Mouse (Mus musculus) layer of hippocampus, postnatal 10 days (tissue): ENCODE measurements around the gene Trem1. TPM values are rescaled to one million over a fixed set of nuclear protein-coding genes. Genes with fewer than 3 reads are reported as not detected.

Experiments used
- DNase-seq, 2 experiments: peaks; one replicate each; pipeline ENCODE4 v3.0.0; 2021; ENCODE audit warnings: low spot score in 2 of 2
- total RNA-seq, 2 experiments: library from RNA; stranded (reverse); gene quantifications; 2 replicates each; pipeline ENCODE4 v1.2.3; 2021

Trem1 gene
- total RNA-seq, 2 experiments from 2014 or later: not detected

DNA sequence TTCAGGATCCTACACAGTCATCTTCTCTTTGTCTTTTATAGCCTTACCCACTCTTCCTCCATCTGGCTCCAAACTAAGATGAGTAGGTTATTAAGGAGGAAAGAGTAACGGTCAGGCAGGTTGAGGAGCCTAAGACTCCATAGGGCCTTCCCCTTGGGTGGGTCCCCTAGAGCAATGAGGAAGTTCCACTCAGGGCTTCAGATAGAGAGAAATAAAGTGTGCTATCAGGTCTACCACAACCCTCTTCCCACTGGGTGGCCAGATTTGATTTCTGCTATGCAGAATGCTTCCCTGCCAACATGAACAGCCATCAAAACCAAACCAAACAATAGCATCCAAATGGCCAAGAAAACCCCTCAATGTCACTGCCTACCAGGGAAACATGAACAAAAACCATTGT, 35.0 kb downstream of the Trem1 start:
- DNase-seq: no peak

DNA sequence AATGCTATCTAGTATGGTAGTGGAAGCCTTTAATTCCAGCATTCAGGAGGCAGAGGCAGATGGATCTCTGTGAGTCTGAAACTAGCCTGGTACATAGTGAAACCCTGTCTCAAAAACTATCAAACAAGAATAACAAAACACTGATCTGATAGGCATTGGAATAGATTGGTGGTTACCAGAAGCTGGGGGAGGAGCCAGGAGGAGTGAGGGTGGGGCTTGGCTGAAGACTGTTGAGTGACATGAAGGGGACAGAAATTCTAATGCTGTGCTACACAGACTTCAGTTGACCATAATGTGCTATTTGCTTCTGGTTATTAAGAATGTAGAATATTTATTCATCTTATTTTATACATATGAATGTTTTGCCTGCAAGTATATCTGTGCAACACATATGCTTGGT, 35.7 kb downstream of the Trem1 start:
- no peak for DNase-seq

DNA sequence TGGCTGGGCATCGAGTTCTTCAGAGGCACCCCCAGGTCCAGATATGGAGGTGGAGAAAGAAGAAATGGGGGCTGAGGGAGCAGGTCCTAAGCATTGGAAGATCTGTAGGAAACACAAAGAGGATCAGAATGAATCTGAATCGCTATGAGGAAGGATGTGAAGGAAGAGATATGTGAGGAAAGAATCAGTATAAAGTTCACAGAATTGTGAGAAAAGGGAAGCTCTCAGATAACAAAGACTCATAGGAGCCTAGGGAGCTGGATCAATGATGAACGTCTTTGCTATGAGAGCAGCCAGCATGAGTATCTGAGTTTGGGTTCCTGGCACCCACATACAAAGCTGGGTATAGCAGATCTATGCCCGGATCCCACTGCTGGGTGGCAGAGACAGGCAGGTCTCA, 37.3 kb downstream of the Trem1 start:
- no peak for DNase-seq

DNA sequence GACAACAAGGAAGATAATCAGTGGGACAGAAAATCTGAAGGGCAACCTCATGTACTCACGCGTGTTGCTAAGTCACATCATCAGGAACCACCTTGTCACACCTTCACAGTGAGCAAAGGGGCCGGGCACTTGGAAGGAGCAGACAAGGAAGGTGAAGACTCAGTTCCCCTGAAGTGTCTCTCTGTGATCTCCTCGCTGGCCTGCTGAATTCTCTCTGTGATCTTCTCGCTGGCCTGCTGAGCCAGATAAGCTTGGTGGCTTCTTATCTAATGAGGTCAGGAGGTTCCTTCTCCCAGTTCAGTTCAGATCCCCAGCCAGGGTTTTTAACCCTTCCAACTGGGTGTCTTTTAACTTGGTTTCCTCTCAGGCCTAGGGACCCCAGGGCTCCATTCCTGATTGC, 39.6 kb downstream of the Trem1 start:
- DNase-seq: no peak

DNA sequence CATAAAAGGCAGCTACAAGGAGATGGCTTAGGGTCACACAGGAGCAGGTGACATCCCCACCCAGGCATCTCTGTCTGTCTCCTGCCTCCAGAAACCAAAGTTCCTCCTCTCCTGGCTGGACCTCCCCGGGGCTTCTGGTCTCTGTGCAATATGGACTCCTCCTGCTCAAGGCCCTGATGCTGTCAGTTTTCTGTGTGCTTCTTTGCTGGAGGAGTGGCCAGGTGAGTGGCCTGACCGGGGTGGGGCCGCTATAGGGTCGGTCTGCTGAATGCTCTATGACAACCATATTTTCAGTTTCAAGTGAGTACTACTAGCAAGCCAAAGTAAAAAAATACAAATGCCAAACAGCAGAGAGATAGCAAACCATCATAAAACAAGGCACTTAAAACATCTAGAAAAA, 40.0 kb downstream of the Trem1 start:
- DNase-seq: no peak

DNA sequence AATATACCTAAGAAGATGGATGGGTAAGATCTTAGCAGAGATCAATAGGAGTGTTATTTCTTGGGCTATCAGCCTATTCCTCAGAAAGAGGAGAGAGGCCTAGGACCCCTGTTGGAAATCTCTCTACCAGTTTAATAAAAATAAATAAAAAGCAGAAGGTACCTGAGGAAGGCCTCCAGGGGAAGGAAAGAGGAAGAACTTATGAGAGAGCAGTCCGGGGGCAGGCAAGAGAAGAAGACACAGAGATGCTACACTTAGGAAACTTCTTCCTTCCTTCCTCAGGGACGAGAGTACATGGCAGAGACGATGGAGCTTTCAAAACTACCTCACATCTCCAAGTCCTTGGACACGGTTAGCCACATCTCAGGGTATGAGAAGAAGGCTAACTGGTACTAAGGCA, 41.5 kb downstream of the Trem1 start:
- DNase-seq: no peak

DNA sequence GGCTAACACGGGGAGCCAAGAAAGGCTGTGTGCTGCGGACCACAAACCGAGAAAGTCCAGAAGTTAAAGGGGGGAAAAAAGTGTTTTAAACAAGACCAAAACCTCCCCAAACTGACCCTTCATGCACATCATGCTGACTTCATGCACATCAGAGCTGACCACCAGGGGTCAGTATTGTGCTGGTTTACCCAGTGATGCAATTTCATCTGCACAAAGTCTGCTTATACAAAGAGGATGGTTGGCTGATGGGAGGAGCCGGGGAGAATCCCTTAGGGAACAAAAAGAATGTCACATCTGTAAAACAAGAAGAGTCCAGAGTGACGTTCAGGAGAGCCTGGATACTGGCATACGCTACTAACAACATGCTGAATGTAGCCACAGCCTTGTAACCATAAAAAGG, 42.3 kb downstream of the Trem1 start:
- peak; percentile 82 to 83 for DNase-seq

DNA sequence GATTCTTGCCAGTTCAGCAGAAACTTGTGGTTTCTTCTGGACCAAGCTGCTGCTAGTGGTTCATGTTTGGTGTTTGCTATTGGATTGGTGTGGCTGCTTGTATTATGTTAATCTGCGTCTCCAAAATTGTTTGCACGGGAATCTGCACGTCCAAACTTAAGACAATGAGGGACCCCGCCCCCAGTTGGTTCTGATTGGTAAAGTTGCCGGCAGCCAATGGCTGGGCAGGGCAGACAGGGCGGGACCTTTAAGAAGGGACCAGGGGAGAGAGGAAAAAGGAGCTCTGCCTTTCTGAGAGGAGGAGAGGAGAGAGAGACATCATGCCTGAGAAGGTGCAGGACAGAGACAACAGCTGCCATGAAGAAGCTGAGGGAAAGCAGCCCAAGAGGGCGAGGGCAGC, 43.2 kb downstream of the Trem1 start:
- no peak for DNase-seq

DNA sequence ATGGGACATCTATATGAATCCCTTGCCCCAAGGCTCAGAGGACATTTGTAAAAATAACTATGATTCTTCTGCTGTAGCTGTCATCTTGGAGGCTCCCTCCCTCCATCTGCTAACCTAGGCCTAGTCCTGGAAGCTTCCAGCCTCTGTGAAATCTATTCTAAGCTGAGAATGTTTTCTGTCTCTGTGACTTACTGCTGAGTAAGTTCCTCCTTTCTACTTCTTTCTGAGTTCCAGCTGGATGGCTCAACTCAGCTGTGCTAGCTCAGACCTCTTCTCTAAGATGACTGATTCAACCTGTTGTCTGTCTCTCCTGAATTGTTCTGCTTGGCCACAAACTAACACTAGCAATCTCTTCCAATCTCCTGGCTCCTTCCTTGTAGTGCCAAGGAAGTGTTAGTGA, 45.8 kb downstream of the Trem1 start:
- no peak for DNase-seq

DNA sequence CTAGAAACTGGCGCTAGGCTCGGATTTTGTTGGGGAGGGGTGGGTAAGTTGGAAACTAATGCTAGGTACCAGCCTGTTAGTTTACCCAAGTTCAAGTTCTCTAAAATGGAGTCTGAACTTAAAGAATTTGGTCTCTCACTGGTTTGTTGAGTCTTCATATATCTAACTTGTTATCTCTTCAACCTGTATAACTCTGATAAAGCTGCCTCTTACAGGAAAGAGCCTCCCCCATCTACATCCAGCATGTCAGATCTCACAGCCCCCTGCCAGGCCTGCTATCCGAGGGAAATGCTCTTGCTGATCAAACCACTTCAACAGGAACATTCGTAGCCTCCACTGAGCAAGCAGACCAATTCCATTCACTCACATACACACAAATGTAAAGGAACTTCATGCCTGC, 46.4 kb downstream of the Trem1 start:
- no peak for DNase-seq

DNA sequence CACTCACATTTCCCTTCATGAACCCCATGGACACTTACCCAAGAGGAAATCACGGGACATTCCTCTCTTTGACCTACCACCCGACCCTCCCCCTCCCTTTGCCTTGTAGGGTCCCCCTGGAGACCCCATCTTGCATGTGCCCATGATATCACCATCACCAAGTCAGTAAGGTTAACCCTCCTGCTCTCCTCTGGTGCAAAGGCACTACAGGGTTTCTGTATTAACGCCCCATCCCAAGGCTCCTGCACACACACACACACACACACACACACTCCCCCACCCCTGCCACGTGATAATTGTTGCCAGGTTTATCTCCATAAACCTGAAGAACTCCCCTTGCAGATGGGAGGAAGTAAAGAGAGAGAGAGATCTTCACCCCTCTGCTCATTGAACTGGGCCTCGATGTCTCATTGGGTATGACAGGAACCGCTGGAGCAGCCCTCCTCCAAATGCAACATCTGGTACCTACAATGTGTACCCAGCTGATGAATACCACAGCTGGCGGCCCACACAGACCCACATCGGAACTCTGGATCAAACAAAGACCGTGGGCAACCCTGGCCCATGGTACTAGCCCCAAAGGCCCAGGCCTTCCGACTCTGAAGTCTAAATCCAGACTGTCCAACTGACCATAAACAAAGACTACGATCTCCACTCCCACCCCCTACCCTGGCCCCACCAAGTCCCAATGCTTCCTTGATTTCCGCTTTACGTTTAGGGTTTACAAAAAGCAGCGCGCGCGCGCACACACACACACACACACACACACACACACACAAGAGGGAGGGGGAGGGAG, 48.6 kb downstream of the Trem1 start:
- DNase-seq: no peak

DNA sequence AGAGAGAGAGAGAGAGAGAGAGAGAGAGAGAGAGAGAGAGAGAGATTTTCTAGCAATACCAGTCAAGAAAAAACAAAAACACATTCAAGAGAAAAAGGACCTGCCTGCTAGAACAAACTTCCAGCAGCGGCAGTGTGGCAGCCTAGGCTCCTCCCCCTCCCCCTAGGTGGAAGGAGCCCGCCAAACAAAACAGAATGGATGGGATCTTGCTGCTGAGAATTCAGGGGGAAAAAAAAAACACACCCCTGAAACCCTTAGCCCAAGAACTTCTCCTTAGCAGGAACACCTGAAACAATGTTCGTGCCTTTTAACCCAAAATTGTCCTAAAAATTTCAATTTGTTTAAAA, 49.1 kb downstream of the Trem1 start:
- no peak for DNase-seq

DNA sequence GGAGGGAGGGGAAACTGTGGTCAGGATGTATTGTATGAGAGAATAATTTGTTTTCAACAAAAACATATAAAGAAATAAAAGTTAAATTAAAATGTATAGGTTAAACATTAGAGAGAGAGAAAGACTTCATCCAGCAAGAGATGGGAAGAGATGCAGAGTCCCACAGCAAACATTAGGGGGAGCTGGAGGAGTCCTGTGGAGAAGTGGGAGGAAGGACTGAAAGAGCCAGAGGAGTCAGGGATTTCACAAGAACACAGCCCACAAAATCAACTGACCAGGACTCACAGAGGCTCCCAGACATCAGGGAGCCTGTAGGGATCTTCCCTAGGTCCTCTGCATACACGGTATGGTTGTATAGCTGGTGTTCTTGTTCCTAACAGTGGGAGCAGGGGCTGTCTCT, 54.2 kb downstream of the Trem1 start:
- no peak for DNase-seq

DNA sequence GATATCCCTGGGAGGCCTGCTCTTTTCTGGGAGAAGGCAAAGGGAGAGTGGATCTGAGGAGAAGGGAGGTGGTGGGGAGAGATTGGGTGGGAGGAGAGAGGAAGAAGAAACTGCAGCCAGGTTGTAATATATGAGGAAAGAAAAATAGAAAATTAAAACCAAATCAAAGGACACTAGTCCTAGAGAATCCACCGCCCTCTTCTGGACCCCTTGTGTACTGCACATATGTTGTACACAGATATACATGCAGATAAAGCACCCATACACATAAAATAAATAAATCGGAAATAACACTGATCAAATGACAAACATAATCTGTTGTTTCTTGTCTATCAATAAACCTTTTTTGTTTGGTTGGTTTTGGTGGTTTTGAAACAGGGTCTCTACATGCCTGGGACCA, 54.7 kb downstream of the Trem1 start:
- DNase-seq: peak in 1 of 2 experiments; percentile 17

DNA sequence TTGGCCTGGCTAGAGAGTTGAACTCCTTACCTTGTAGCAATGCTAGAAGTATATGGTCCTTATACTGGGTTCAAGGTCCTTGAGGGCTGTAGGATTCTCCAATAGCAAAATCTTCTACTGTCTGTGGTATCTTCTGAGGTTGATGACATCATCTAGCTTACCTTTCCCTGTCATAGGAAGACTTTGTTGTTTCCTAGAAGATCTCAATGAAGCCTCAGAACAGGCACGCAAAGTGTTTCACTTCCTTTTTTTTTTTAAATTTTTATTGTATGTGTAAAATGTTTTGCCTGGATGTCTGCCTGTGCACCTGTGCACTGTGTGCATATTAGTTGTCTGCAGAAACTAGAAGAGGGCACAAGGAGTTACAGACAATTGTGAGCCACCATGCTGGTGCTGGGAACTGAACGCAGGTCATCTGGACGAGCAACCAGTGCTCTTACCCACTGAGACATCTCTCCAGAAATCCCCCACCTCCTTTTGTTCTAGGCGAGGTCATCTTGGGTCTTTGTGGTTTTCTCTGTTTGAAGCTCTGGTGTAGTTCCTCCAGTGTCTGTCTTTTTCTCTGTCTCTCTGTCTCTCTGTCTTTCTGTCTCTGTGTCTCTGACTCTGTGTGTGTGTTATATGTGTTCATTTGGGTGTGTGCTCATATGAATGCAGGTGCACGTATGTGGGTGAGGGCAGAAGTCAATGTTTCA, 61.1 kb downstream of the Trem1 start:
- DNase-seq: no peak

Other genes with a start within 250 kb of the Trem1 start
- gene 1700122O11Rik, start 194.5 kb upstream of the Trem1 start, total RNA-seq: not detected
- not detected for gene 1700067P10Rik, start 143.4 kb upstream of the Trem1 start, total RNA-seq
- not detected for gene 9830107B12Rik, start 86.5 kb upstream of the Trem1 start, total RNA-seq
- gene A530064D06Rik, start 65.5 kb upstream of the Trem1 start, total RNA-seq: not detected
- not detected for gene Trem3, start 15.0 kb downstream of the Trem1 start, total RNA-seq
- not detected for gene Treml4, start 31.5 kb downstream of the Trem1 start, total RNA-seq
- gene Treml2, start 66.7 kb downstream of the Trem1 start, total RNA-seq: under 1 TPM; 0.13 to 0.37 TPM
- gene B430306N03Rik, start 83.4 kb downstream of the Trem1 start, total RNA-seq: not detected
- gene Trem2, start 113.6 kb downstream of the Trem1 start, total RNA-seq: 1 to 10 TPM; 6.7 to 8.1 TPM
- gene Treml1, start 127.1 kb downstream of the Trem1 start, total RNA-seq: not detected
- 10 to 100 TPM; 33.5 to 38.1 TPM for gene Nfya, start 177.1 kb downstream of the Trem1 start, total RNA-seq
- 10 to 100 TPM; 11.9 to 16.2 TPM for gene Oard1, start 177.2 kb downstream of the Trem1 start, total RNA-seq
- under 1 TPM in 1 of 2 experiments, not detected in 1; 0.47 TPM for gene Apobec2, start 200.2 kb downstream of the Trem1 start, total RNA-seq
- gene Tspo2, start 218.8 kb downstream of the Trem1 start, total RNA-seq: not detected
- 1 to 10 TPM in 1 of 2 experiments, under 1 TPM in 1; 0.98 to 2.0 TPM for gene Unc5cl, start 222.1 kb downstream of the Trem1 start, total RNA-seq